Mouse (Mus musculus): ENCODE data around the gene Rprd1b.

Rprd1b gene

GRCm38 (mm10) chr2:158090096-158090495, 61.8 kb downstream of the Rprd1b start:
- DNase-seq: no peak

DNA sequence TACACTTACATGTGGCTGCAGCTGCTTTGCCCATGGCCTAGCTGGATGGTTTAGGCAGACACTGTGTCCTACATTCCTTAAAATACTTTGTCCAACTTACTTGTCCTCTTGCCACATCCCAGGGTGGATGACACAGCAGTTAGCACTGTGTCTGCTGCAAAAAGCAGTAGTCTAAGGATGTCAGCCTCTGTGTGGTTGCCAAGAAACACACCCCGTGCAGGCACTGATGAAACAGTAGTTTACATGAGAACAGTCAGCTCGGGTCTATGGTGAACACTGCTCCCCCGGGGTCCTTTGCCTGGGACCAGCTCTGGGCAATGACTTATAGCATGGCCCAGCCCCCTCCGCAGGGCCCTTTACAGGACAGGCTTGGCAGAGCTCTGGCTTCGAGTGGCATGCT, 65.0 kb downstream of the Rprd1b start:
- DNase-seq: no peak

DNA sequence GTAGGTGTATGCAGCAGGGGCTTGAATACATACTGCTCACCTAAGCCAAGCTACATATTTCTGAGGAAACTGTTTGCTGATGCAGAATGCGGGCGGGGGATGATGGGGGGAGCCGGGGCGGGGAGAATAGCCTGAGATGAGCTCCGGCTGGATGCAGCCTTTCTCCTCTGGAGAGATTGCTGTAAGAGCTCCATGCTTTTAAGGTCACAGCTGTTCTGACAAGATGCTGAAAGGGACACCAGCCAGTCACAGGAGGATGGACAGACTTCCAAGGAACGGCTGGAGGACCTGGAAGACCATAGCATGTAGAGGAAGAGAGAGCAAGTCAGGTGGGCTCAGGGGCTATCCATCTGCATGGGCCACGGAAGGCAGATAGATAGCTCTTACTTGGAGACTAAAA, 66.0 kb downstream of the Rprd1b start:
- no peak for DNase-seq

GRCm38 (mm10) chr2:158094846-158095245, 66.5 kb downstream of the Rprd1b start:
- DNase-seq: no peak

DNA sequence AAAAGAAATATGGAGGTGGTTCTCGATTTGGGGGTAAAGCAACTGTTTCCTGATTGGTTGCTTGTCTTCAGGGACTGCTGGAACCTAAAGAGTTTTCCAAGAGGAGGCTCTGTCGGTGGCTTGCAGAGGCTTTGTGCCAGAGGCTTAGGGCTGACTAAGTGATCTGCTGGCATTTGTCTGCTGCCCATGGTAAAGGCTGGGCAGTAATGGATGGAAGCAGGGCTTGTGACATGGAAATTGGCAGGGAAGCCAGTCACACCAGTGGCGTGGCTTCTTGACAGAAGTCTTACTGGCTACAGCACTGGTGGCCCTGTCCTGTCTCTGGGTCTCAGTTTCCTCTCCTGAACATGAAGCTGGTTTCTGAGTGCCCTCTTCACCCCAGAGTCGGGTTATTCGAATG, 68.8 kb downstream of the Rprd1b start:
- no peak for DNase-seq

DNA sequence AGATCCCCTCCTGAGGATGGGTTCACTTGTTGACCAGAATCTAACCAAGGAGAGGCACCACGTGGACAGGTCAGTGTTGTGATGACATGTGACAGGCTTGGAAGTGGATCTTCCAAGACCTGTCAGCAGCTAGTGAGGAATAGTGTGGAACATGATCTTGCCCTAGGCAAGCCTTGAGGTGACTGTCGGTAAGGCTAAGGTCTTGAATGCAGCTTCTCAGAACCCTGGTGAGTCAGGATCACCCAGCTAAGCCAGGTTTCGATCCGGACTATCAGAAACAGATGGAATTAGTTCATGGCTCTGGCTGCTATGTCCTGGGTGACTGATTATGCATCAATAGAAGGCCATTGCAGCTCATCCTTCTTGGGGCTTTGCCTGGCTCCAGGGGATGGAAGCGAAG, 70.4 kb downstream of the Rprd1b start:
- DNase-seq: no peak

DNA sequence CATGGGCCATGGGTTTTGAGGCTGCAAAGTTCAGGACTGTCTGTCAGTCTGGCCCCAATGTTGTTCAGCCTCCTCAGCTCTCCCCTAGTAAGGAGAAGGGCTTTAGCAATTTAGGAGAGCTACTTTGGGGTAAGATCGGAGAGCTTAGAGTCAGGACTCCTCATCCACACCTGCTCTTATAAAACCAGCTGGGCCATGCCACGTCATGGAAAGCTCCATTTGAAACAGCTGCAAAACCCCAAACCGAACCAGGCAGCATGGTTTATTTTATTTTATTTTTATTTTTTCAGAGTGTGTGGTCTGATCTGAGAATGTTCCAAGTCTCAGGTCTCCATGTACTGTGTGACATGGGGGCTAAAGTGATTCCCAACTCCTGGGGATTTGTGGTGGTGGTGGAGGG, 71.2 kb downstream of the Rprd1b start:
- DNase-seq: no peak

- DNase-seq: peak; percentile 72
Observed at GRCm38 (mm10) chr2:158101768-158102167, 73.5 kb downstream of the Rprd1b start.

GRCm38 (mm10) chr2:158104966-158105365, 76.7 kb downstream of the Rprd1b start:
- no peak for DNase-seq

- no peak for DNase-seq
Observed at GRCm38 (mm10) chr2:158105605-158106004, 77.3 kb downstream of the Rprd1b start.

- no peak for DNase-seq
Observed at GRCm38 (mm10) chr2:158106947-158107587, 78.8 kb downstream of the Rprd1b start.

GRCm38 (mm10) chr2:158109516-158109915, 81.2 kb downstream of the Rprd1b start:
- no peak for DNase-seq

GRCm38 (mm10) chr2:158113591-158114257, 85.4 kb downstream of the Rprd1b start:
- DNase-seq: no peak

DNA sequence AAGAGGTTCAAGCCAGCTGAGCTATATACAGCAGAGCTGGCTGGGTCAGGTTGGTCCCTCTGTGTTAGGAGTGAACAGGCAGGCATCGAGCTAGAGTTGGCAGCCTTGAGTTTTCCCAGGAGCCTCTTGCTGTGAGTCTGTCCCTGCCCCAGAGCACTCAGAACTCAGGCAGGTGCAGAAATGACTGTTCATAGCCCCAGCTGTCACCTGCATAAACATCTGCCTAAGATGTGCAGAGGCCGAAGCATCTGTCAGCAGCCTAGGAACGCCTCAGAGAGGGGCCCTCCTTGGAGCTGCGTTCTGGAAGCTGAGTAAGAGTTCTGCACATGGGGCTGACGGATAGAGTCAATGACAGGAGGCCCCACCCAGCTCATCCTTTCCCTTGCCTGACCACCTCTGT, 86.6 kb downstream of the Rprd1b start:
- DNase-seq: no peak

GRCm38 (mm10) chr2:158115838-158116453, 87.6 kb downstream of the Rprd1b start:
- DNase-seq: no peak

GRCm38 (mm10) chr2:158116653-158117052, 88.4 kb downstream of the Rprd1b start:
- DNase-seq: no peak

- no peak for DNase-seq
Observed at GRCm38 (mm10) chr2:158119145-158119544, 90.8 kb downstream of the Rprd1b start.

GRCm38 (mm10) chr2:158120211-158120610, 91.9 kb downstream of the Rprd1b start:
- DNase-seq: no peak

DNA sequence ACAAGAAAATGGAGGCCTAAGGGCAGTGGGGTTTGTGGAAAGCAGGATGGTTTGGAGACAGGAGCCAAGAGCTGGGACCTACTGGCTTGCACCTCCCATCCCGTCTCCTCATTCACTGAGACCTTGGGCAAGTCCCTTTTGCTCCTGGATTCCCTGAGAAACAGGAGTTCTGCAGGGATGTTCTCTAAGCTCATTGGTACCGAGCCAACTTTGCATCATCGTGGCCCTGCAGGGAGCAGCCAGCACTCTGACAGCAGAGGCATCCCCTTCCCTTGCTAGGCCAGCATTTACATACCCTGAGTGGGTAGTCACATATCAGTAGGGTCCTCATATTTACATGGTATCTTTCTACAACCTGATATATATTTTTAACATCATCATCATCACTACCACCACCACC, 92.6 kb downstream of the Rprd1b start:
- no peak for DNase-seq

GRCm38 (mm10) chr2:158121645-158122326, 93.5 kb downstream of the Rprd1b start:
- no peak for DNase-seq

- no peak for DNase-seq
Observed at GRCm38 (mm10) chr2:158122814-158123213, 94.5 kb downstream of the Rprd1b start.

DNA sequence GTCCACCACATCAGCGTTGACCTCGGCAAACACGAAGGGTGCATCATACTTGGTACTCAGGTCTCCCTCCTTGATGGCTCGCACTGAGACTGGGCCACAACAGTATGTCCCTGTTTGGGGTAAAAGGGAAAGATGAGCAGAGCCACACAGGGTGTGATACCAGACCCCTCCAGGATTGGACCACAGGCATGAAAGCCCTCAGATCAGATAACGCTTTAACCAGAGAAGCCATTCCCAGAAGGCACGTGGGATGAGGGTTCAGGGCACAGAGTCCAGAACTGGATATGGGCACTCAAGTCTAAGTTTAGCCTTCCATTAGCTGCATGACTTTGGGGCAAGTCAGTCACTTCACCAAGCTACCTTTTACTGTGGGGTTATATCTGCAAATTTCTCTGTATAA, 98.9 kb downstream of the Rprd1b start:
- no peak for DNase-seq

DNA sequence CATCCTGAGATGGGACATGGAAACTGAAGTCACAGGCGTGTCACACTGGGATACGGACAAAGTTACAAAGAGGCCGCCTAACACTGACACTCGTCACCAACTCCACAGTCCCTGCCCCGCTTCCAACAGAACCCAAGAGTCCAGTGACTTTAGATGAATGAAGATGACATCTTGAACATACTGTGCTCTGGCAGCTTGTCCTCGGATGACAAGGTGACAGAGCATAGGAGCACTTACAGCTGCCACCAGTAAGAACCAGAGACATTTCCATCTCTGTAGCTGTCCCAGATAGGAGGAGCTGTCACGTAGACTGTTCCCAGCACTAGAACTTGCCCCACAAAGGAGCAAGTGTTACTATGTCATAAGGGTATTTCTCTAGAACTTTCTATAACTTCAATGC, 99.6 kb downstream of the Rprd1b start:
- no peak for DNase-seq
